Mouse (Mus musculus): ENCODE data around the gene Ap2s1.

- TF ChIP-seq GATA1 (IDR thresholded peaks at IDR 0.05; ENCODE audit: borderline replicate concordance, low read length), result no peak
- no peak for TF ChIP-seq FLI1 (IDR thresholded peaks at IDR 0.05; ENCODE audit: low read length)
Observed at GRCm38 (mm10) chr7:16712633-16713415, 25.4 kb upstream of the Ap2s1 start.
